Mouse (Mus musculus) brain, embryonic 14.5 days (tissue): ENCODE results near the gene Mpz. TPM values are rescaled to one million over a fixed set of nuclear protein-coding genes. Genes with fewer than 3 reads are reported as not detected.

Experiments
- DNase-seq: peaks from one replicate; pipeline ENCODE4 v3.0.0-alpha.2; 2011; ENCODE audit warnings: low read depth
- CTCF ChIP-seq: fragments of 200-500 bp; IDR thresholded peaks from 2 replicates; pipeline ENCODE4 v1.5.1; 2012; ENCODE audit warnings: inconsistent platforms, mild to moderate bottlenecking, moderate library complexity, borderline replicate concordance; ENCODE audit not compliant: insufficient read depth, insufficient read length; ENCODE audit errors: extremely low read depth
- POLR2A ChIP-seq: fragments of 200-500 bp; IDR thresholded peaks from 2 replicates; pipeline ENCODE4 v1.6.1; 2012; ENCODE audit warnings: mild to moderate bottlenecking, inconsistent platforms, borderline replicate concordance; ENCODE audit not compliant: poor library complexity, insufficient read depth, insufficient read length, severe bottlenecking; ENCODE audit errors: extremely low read depth
- polyA plus RNA-seq: library from polyadenylated mRNA; depleted of rRNA; stranded (reverse); fragments of >200 nt; gene quantifications from 2 replicates; pipeline ENCODE4 v1.2.3, GENCODE M21; 2012

Mpz gene
- polyA plus RNA-seq, 1 experiment: 5.1 TPM

DNA sequence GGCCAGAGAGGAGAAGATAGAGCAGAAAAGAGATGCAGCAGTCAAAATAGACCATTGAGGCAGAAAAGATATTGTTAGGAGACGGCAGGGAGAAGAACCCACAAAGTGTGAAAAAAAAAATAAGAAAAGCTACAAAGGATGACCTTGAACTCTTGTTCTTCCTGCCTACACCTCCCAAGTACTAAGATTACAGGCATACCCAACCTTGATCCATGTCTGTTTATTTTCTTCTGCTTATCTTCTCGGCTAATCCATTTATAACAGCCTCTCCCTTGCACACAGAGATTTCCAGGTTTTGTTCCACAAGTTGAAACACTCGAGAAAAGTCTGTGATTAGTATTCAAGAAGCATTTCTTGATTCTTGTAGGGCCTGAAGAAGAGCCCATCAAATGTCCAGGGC is 19.4 kb downstream of the Mpz start:
- TF ChIP-seq POLR2A (no peak), CTCF (no peak)
- DNase-seq: no peak

DNA sequence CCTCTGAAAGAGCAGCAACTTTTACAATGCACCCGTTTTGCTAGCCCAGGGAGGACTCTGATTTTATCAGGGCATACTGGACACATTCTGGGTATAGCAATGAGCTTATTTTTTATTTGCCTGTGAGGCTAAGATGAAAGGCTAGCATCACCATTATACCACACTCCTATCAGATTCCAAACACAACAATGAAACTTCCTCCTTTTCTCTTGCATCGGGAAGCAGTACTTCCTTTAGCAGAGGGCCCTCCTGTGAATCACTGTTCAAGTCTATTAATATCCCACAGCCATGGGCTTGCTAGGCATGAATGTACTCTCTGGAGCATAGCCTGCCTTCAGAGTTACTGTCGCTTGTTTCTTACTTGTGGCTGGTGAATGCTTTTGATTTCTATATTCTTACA is 20.6 kb downstream of the Mpz start:
- no peak for DNase-seq
- TF ChIP-seq POLR2A: no peak
- no peak for TF ChIP-seq CTCF

DNA sequence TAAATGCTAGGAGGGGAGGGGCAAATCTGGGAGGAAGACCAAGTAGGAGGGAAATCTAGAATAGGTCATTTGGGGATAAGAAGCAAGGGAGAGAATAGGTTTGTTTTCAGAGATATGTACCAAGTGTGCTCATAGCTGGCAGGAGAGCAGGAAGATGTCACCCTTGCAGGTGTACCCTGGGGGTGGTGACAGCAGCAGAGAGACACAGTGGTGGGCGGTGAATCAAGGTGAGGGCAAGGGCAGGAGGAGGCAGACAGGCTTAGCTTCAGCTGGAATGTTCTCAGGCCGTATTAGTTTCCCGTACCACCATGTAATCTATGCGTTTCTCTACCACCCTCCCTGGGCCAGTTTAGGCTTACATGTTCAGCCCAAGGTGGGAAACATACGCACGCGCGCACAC is 22.3 kb downstream of the Mpz start:
- DNase-seq: no peak
- TF ChIP-seq CTCF: no peak
- no peak for TF ChIP-seq POLR2A

DNA sequence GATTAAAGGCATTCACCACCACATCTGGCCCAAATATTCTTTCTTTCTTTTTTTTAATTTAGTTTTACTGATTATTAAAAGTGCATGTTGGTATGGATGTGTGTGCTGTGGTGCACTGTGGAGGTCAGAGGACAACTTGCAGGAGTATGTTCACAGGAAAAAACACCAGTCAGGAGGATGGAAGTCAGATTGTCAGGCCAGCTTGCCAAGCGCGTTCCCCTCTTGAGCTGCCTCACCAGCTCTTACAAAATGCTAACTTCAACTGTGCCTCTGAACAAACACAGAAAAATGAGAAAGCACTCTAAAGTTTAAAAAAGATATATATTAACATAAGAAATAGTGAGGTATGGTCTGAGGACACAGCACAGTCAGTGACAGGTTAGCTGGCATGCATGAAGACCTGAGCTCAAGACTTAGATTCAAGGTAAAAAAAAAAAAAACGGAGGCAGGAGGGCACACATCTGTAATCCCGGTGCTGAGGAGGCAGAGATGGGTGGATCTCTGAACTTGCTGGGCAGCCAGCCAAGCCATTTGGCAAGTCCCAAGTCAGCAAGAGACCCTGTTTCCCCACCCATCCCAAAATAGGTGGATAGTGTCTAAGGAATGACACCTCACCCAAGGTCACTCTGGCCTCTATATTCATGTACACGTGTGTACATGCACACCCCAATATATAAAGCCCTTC is 29.1 kb downstream of the Mpz start:
- no peak for TF ChIP-seq CTCF
- TF ChIP-seq POLR2A: no peak
- DNase-seq: no peak

DNA sequence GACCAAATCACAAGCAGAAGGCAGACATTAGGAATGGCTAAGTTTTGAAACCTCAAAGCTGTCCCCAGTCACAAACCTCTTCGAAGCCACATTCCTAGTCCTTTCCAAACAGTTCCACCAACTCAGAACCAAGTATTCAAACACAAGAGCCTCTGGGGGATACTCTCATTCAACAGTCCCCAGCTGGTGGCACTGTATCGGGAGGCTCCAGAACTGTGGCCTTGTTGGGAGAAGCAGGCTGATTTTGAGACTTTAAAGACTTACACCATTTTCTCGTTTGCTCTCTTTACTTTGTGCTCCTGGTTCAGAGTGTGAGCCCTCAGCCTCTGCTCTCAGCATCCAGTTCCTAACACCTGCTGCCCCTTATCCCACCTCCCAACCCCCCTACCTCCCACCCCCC is 32.5 kb downstream of the Mpz start:
- TF ChIP-seq POLR2A (no peak), CTCF (no peak)
- no peak for DNase-seq

DNA sequence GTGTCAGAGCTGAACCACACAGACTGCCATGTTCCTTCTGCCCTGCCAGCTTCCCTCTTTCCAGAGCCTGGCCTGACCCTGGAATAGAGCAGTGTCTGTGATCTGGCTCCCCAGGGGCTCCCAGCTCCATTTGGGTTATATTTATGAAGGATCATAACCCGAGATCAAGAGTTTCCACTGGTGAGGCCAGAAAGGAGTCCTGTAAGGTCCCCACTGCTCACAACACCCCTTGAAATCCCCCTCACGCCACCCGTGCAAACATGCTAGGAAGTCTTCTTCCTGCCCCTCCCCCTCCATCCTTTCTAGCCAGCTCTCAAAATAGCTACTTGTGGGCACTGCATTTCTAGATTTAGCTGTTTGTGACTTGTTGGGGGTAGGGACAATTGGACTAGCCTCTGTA is 33.1 kb downstream of the Mpz start:
- no peak for DNase-seq
- TF ChIP-seq CTCF (no peak), POLR2A (no peak)

DNA sequence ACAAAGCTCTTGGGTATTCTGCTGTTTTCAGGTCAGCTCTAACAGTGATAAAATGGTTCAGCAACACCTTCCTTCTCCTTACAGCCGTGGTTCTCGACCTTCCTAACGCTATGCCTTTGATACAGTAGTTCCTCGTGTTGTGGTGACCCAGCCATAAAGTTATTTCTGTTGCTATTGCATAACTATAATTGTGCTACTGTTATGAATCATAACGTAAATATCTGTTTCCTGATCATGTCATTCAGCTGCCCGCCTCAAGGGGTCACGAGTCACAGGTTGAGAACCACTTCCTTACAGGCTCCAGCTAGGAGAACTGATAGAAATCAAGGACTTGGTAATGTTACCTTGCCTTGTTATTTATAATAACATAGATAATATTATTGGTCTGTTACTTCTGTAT is 33.8 kb downstream of the Mpz start:
- TF ChIP-seq POLR2A (no peak), CTCF (no peak)
- no peak for DNase-seq

DNA sequence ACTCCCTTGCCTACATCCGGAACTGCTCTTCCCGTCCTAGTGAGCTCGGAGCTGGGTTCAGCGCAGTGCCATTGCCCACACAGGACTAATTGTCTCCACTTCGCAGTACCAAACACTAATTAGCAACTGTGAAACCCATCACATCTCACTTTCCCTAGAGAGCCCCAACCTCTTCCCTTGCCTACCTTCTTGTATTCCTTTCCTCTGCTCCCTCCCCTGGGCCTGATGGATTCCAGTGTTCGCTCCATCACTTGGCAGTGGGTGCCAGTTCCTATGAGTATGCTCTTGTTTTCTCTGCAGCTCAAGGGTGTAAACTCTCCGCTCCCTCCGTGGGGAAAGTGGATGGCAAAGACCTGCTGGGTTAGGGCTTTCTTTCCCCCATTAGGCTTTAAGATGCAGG is 35.1 kb downstream of the Mpz start:
- TF ChIP-seq CTCF (no peak), POLR2A (no peak)

DNA sequence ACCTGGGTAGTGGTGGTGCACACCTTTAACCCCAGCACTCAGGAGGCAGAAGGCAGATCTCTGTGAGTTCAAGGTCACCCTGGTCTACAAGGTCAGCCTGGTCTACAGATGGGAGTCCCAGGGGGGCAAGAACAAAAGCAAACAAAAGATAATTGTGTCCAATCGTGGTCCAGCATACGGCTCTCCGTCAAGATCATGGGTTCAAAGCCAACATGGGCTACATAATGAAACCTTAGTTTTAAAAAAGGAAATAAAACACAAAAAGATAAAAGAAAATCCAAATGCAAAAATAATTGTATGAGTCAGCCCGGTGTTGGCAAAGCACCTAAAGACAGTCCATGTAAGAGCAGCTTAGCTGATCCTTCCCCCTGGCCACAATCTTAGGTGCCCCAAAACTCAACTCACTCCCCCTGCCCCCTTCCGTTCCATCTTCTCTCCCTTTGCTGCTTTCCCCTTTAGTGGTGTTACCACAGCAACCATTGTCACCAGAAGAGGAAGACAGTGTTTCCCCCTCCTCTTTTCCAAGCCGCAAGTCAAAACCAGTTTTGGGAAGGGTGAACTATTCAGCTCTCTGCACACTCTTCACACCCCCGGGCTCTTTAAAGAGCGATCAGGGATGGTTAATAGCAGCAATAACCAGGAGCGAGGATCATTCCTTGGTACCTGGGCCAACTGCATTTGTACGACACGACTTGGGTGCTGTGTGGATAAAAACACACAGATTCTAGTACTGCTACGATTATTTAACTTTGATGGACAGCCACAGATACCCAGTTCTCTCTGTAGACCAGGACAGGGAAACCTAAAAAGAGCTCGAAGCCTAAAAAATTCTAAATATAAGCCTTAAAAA is 37.6 kb downstream of the Mpz start:
- peak; percentile 48 for DNase-seq
- no peak for TF ChIP-seq POLR2A
- no peak for TF ChIP-seq CTCF

More for the DNA sequence above, 35.1 kb downstream of the Mpz start:
- no peak for DNase-seq

DNA sequence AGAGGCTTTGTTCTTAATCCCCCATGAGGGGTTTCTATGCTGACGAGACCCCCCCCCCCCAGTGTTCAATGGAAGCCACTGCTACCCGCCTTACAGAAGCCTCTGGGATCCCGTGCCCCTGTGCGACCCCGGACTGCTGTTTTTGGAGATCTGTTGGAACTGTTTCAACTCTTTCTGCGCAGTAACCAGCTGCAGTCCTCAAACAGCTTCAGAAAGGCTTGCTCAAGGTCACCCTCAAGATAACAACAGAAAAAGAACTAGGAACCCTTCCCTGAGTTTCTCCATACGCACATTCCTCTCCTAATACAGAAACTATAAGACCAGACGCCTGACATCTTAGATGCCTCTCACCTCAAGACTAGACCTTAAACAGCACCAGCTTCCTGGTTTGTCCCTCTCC is 38.5 kb downstream of the Mpz start:
- peak; percentile 62 for DNase-seq

DNA sequence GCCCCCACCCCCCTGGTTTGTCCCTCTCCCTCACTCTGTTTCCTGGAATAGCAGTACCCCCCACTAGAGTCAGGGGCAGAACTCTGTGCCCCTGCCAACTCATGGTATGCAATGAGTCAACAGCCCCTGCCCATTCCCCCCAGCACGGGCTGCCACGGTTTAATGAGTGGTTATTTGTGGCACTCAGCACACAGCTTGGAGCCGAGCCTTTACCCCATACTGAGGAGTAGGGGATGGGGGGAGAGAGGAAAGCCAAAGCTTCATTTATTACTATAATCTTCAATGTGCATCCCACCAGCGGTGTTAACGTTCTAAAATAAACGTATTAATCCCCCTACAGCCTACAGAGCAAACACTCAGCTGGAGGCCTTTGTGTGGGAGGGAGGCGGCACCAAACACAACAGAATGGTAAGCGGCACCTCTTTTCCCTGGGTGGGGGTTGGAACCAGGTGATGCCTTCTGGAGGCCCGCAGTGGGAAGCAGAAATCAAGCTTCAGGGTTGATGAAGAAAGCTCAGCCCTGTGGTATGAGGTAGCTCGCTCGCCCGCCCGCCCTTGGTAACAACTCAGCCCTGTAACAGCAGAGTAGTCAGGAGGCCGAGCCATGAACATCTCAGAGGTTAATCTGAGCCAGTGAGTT is 39.1 kb downstream of the Mpz start:
- no peak for TF ChIP-seq CTCF
- TF ChIP-seq POLR2A: no peak
- DNase-seq: peak; percentile 49

More for the DNA sequence above, 38.5 kb downstream of the Mpz start:
- TF ChIP-seq CTCF (no peak), POLR2A (no peak)
